Mouse (Mus musculus) small intestine, adult 2 months (tissue): ENCODE results near the gene Olfr1102.

Experiments
- CTCF ChIP-seq: fragments of 200-500 bp; IDR thresholded peaks from 2 replicates; pipeline ENCODE4 v1.5.1; 2012; ENCODE audit warnings: low read depth, mild to moderate bottlenecking, control low read depth, inconsistent platforms, low read length, moderate library complexity, mixed read lengths; ENCODE audit not compliant: insufficient replicate concordance, insufficient read length; ENCODE audit errors: extremely low read depth
- POLR2A ChIP-seq: fragments of 200-500 bp; IDR thresholded peaks from 2 replicates; pipeline ENCODE4 v1.6.1; 2012; ENCODE audit warnings: low read depth, mild to moderate bottlenecking, control low read depth, inconsistent platforms, low read length, moderate library complexity

DNA sequence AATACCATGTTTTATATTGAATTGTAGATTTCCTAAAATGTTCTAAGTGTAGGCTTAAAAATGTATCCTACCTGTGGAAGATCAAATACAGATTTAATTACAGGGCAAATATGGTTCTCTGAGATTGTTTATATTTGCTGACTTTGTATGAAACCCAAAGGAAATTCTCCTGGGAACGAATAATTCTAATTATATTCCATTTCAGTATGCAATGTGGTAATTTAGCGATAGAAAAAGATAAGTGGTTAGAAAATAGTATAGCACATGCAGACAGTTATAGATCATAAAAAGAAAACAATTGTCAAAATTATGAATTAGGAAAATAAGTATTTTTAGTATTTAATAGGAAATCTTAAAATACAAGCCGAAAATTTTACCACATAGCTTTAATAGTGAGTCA lies 7.1 kb upstream of the Olfr1102 start, which contains the start of gene Olfr1101:
- no peak for TF ChIP-seq CTCF
- no peak for TF ChIP-seq POLR2A
